Mouse (Mus musculus) small intestine, adult 2 months (tissue): ENCODE results near the gene Ebf1.

ENCODE experiments used
- CTCF ChIP-seq: fragments of 200-500 bp; IDR thresholded peaks from 2 replicates; pipeline ENCODE4 v1.5.1; 2012; ENCODE audit warnings: low read depth, mild to moderate bottlenecking, control low read depth, inconsistent platforms, low read length, moderate library complexity, mixed read lengths; ENCODE audit not compliant: insufficient replicate concordance, insufficient read length; ENCODE audit errors: extremely low read depth
- POLR2A ChIP-seq: fragments of 200-500 bp; IDR thresholded peaks from 2 replicates; pipeline ENCODE4 v1.6.1; 2012; ENCODE audit warnings: low read depth, mild to moderate bottlenecking, control low read depth, inconsistent platforms, low read length, moderate library complexity

DNA sequence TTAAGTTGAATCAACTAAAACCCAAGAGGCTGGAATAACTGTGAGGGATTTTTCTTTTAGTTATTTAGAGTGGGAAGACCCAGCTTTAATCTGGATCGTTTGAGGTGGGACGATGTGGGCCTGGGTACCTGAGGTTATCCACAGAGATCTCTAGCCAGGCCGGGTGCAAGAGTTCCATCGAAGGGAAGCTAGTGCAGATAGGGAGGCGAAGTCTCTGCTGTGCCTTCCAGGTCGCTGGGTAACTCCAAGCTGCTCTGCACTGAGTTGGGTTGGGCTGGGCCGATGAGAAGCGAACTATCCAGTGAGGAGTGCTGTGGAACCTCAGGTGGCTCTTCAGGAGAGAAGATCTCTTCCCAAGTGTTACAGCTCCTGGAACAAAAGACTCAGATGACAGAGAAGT, 42.7 kb upstream of the Ebf1 start:
- TF ChIP-seq CTCF (no peak), POLR2A (no peak)
